Mouse (Mus musculus) brain, adult 2 months (tissue): Measurements from ENCODE around the gene Rsrp1.
"Not testable (repeated sequence)": the region's sequence is repeated elsewhere in the genome, so short reads cannot be mapped to it uniquely, and the experiment has no call there.

Source experiments
- DNase-seq: peaks from one replicate; pipeline ENCODE4 v3.0.0; 2011; ENCODE audit warnings: low read depth, low spot score

The Rsrp1 gene

GRCm38 (mm10) chr4:134923258-134924018, at the start of gene Rsrp1:
TSS of gene Rsrp1 (plus strand) at chr4:134923592.
- DNase-seq: peak; percentile 99

- no peak for DNase-seq
Measured at GRCm38 (mm10) chr4:134876171-134876570, 47.2 kb upstream of the Rsrp1 start.

GRCm38 (mm10) chr4:134879410-134879981, 43.9 kb upstream of the Rsrp1 start:
- peak; percentile 80 for DNase-seq

GRCm38 (mm10) chr4:134880041-134880440, 43.4 kb upstream of the Rsrp1 start:
- DNase-seq: peak; percentile 16

- DNase-seq: peak; percentile 45
Measured at GRCm38 (mm10) chr4:134883266-134883665, 40.1 kb upstream of the Rsrp1 start.

GRCm38 (mm10) chr4:134883808-134884207, 39.6 kb upstream of the Rsrp1 start:
- DNase-seq: no peak

- DNase-seq: peak; percentile 52
Measured at GRCm38 (mm10) chr4:134884364-134884763, 39.0 kb upstream of the Rsrp1 start.

GRCm38 (mm10) chr4:134892096-134892495, 31.3 kb upstream of the Rsrp1 start:
- DNase-seq: peak; percentile 51

- DNase-seq: no peak
Measured at GRCm38 (mm10) chr4:134897256-134897655, 26.1 kb upstream of the Rsrp1 start.

GRCm38 (mm10) chr4:134901126-134901525, 22.3 kb upstream of the Rsrp1 start:
- peak; percentile 60 for DNase-seq

GRCm38 (mm10) chr4:134903046-134903445, 20.3 kb upstream of the Rsrp1 start:
- no peak for DNase-seq

- DNase-seq: not testable (repeated sequence)
Measured at GRCm38 (mm10) chr4:134911406-134911805, 12.0 kb upstream of the Rsrp1 start.

- DNase-seq: peak; percentile 84
Measured at GRCm38 (mm10) chr4:134913413-134913812, 10.0 kb upstream of the Rsrp1 start.

- DNase-seq: peak; percentile 66
Measured at GRCm38 (mm10) chr4:134914122-134914863, 9.1 kb upstream of the Rsrp1 start.

- peak; percentile 95 for DNase-seq
Measured at GRCm38 (mm10) chr4:134914864-134915209, 8.6 kb upstream of the Rsrp1 start, which contains the start of gene Tmem50a. TSS of gene Tmem50a (minus strand) at chr4:134915024.

- peak; percentile 75 for DNase-seq
Measured at GRCm38 (mm10) chr4:134915223-134916050, 8.0 kb upstream of the Rsrp1 start.

- no peak for DNase-seq
Measured at GRCm38 (mm10) chr4:134917194-134917593, 6.2 kb upstream of the Rsrp1 start.

GRCm38 (mm10) chr4:134918381-134918780, 5.0 kb upstream of the Rsrp1 start:
- DNase-seq: peak; percentile 29

GRCm38 (mm10) chr4:134919733-134920540, 3.5 kb upstream of the Rsrp1 start:
- DNase-seq: peak; percentile 50

- DNase-seq: no peak
Measured at GRCm38 (mm10) chr4:134920631-134921030, 2.8 kb upstream of the Rsrp1 start.

- no peak for DNase-seq
Measured at GRCm38 (mm10) chr4:134921703-134922102, 1.7 kb upstream of the Rsrp1 start.
